Mouse (Mus musculus) MEL (cell line): ENCODE data around the gene E4f1. TPM values are rescaled to one million over a fixed set of nuclear protein-coding genes. Genes with fewer than 3 reads are reported as not detected.
A peak's percentile ranks its signal among the peaks of the same experiment; 100 is the strongest.
"Not testable (repeated sequence)": the region's sequence is repeated elsewhere in the genome, so short reads cannot be mapped to it uniquely, and the experiment has no call there.

ENCODE experiments used
- DNase-seq: peaks from one replicate; pipeline ENCODE4 v3.0.0; 2011; ENCODE audit warnings: low read depth, low spot score
- H3K27ac ChIP-seq: 2 replicates; pipeline ENCODE4 v1.5.1; 2012; ENCODE audit warnings: low read depth, mild to moderate bottlenecking, control low read depth, low read length, moderate library complexity; ENCODE audit not compliant: control insufficient read depth
- H3K27me3 ChIP-seq, 2 experiments: fragments of 150-350 bp in 1 of 2; sonication (generic) in 1 of 2; 2 replicates each; pipeline ENCODE4 v1.6.1; 2012; ENCODE audit warnings: low read length in 2 of 2, mild to moderate bottlenecking in 2 of 2, improper control_type of control experiment in 1 of 2, moderate library complexity in 1 of 2; ENCODE audit not compliant: insufficient read depth in 2 of 2, control insufficient read depth in 1 of 2
- H3K36me3 ChIP-seq, 2 experiments: 2 replicates each; pipeline ENCODE4 v1.6.1; 2012 to 2014; ENCODE audit warnings: low read length in 2 of 2, improper control_type of control experiment in 1 of 2, inconsistent platforms in 1 of 2, mild to moderate bottlenecking in 1 of 2; ENCODE audit not compliant: insufficient read depth in 2 of 2, control insufficient read depth in 1 of 2
- H3K4me1 ChIP-seq, 2 experiments: fragments of 150-350 bp in 1 of 2; sonication (generic) in 1 of 2; 2 replicates each; pipeline ENCODE4 v1.6.1; 2012; ENCODE audit warnings: low read length in 2 of 2, improper control_type of control experiment in 1 of 2, mild to moderate bottlenecking in 1 of 2; ENCODE audit not compliant: insufficient read depth in 2 of 2, control insufficient read depth in 1 of 2
- H3K4me3 ChIP-seq, 2 experiments: fragments of 150-350 bp in 1 of 2; sonication (generic) in 1 of 2; 2 replicates each; pipeline ENCODE4 v1.5.1; 2012; ENCODE audit warnings: low read depth in 2 of 2, low read length in 2 of 2, mild to moderate bottlenecking in 2 of 2, moderate library complexity in 2 of 2, control low read depth in 1 of 2, improper control_type of control experiment in 1 of 2; ENCODE audit not compliant: control insufficient read depth in 1 of 2, insufficient read depth in 1 of 2
- H3K79me2 ChIP-seq: 2 replicates; pipeline ENCODE4 v1.6.1; 2012; ENCODE audit warnings: mild to moderate bottlenecking, low read length, moderate library complexity; ENCODE audit not compliant: control insufficient read depth, poor library complexity, insufficient read depth
- H3K9ac ChIP-seq: 2 replicates; pipeline ENCODE4 v1.6.1; 2012; ENCODE audit warnings: low read depth, mild to moderate bottlenecking, control low read depth, low read length, moderate library complexity; ENCODE audit not compliant: control insufficient read depth, poor library complexity, severe bottlenecking
- H3K9me3 ChIP-seq: fragments of 150-350 bp; sonication (generic); replicated peaks from 2 replicates; pipeline ENCODE4 v1.6.1; 2012; ENCODE audit warnings: mild to moderate bottlenecking, low read length, improper control_type of control experiment, moderate library complexity; ENCODE audit not compliant: insufficient read depth
- BHLHE40 ChIP-seq: IDR thresholded peaks from 2 replicates; pipeline ENCODE4 v1.6.1; 2012; ENCODE audit warnings: low read depth, mild to moderate bottlenecking, inconsistent platforms, low read length, improper control_type of control experiment, borderline replicate concordance
- CHD1 ChIP-seq: IDR thresholded peaks from 2 replicates; pipeline ENCODE4 v1.6.1; 2012; ENCODE audit warnings: low read depth, mild to moderate bottlenecking, inconsistent platforms, low read length, improper control_type of control experiment
- CTCF ChIP-seq, 3 experiments: IDR thresholded peaks in 2 of 3; conservative IDR thresholded peaks in 1 of 3; 2 replicates each; pipeline ENCODE4 v1.5.1; 2011 to 2012; ENCODE audit warnings: low read length in 3 of 3, low read depth in 2 of 3, mild to moderate bottlenecking in 2 of 3, improper control_type of control experiment in 1 of 3, inconsistent platforms in 1 of 3, mixed read lengths in 1 of 3, moderate library complexity in 1 of 3; ENCODE audit not compliant: control insufficient read depth in 1 of 3, insufficient read depth in 1 of 3, poor library complexity in 1 of 3, severe bottlenecking in 1 of 3
- ELF1 ChIP-seq: IDR thresholded peaks from 2 replicates; pipeline ENCODE4 v1.6.1; 2014; ENCODE audit warnings: low read depth, mild to moderate bottlenecking, inconsistent platforms, low read length, improper control_type of control experiment, moderate library complexity
- EP300 ChIP-seq, 2 experiments: IDR thresholded peaks; 2 replicates each; pipeline ENCODE4 v1.6.1; 2011; ENCODE audit warnings: improper control_type of control experiment in 2 of 2, low read length in 2 of 2, low read depth in 1 of 2, mild to moderate bottlenecking in 1 of 2
- ETS1 ChIP-seq: IDR thresholded peaks from 2 replicates; pipeline ENCODE4 v1.6.1; 2012; ENCODE audit warnings: low read depth, mild to moderate bottlenecking, inconsistent platforms, low read length, improper control_type of control experiment, moderate library complexity
- GABPA ChIP-seq: IDR thresholded peaks from 2 replicates; pipeline ENCODE4 v1.6.1; 2012; ENCODE audit warnings: low read depth, mild to moderate bottlenecking, inconsistent platforms, low read length, improper control_type of control experiment, moderate library complexity
- JUND ChIP-seq: IDR thresholded peaks from 2 replicates; pipeline ENCODE4 v1.6.1; 2011; ENCODE audit warnings: low read depth, mild to moderate bottlenecking, improper control_type of control experiment, low read length
- MAFK ChIP-seq: IDR thresholded peaks from 2 replicates; pipeline ENCODE4 v1.6.1; 2011; ENCODE audit warnings: low read depth, mild to moderate bottlenecking, low read length, improper control_type of control experiment, borderline replicate concordance
- MAZ ChIP-seq: IDR thresholded peaks from 2 replicates; pipeline ENCODE4 v1.6.1; 2012; ENCODE audit warnings: low read depth, mild to moderate bottlenecking, inconsistent platforms, low read length, improper control_type of control experiment
- MXI1 ChIP-seq: IDR thresholded peaks from 2 replicates; pipeline ENCODE4 v1.6.1; 2011; ENCODE audit warnings: mild to moderate bottlenecking, low read depth, low read length, improper control_type of control experiment
- MYC ChIP-seq: IDR thresholded peaks from 2 replicates; pipeline ENCODE4 v1.6.1; 2011; ENCODE audit warnings: low read depth, mild to moderate bottlenecking, low read length, improper control_type of control experiment, moderate library complexity
- NELFE ChIP-seq: IDR thresholded peaks from 2 replicates; pipeline ENCODE4 v1.6.1; 2011; ENCODE audit warnings: low read depth, low read length, improper control_type of control experiment
- NRF1 ChIP-seq: IDR thresholded peaks from 2 replicates; pipeline ENCODE4 v1.6.1; 2014; ENCODE audit warnings: low read depth, mild to moderate bottlenecking, inconsistent platforms, low read length, improper control_type of control experiment, moderate library complexity; ENCODE audit not compliant: poor library complexity, insufficient read depth, severe bottlenecking
- POLR2A ChIP-seq, 2 experiments: IDR thresholded peaks; 2 replicates each; pipeline ENCODE4 v1.6.1; 2011 to 2012; ENCODE audit warnings: low read length in 2 of 2, mild to moderate bottlenecking in 2 of 2, control low read depth in 1 of 2, improper control_type of control experiment in 1 of 2, low read depth in 1 of 2, moderate library complexity in 1 of 2; ENCODE audit not compliant: control insufficient read depth in 1 of 2, insufficient read depth in 1 of 2, poor library complexity in 1 of 2
- POLR2AphosphoS2 ChIP-seq: IDR thresholded peaks from 2 replicates; pipeline ENCODE4 v1.6.1; 2011; ENCODE audit warnings: low read length, improper control_type of control experiment
- POLR2AphosphoS5 ChIP-seq: IDR thresholded peaks from 2 replicates; pipeline ENCODE4 v1.6.1; 2012; ENCODE audit warnings: low read depth, borderline replicate concordance, mild to moderate bottlenecking, inconsistent platforms, low read length, moderate library complexity, mixed read lengths
- SIN3A ChIP-seq: IDR thresholded peaks from 2 replicates; pipeline ENCODE4 v1.6.1; 2012; ENCODE audit warnings: low read length, improper control_type of control experiment, inconsistent platforms
- SMC3 ChIP-seq: IDR thresholded peaks from 2 replicates; pipeline ENCODE4 v1.6.1; 2011; ENCODE audit warnings: low read depth, low read length, improper control_type of control experiment
- TAL1 ChIP-seq: IDR thresholded peaks from 2 replicates; pipeline ENCODE4 v1.6.1; 2012; ENCODE audit warnings: mild to moderate bottlenecking, inconsistent platforms, low read length, moderate library complexity, mixed read lengths
- TBP ChIP-seq: IDR thresholded peaks from 2 replicates; pipeline ENCODE4 v1.8.0; 2011; ENCODE audit warnings: low read depth, low read length, improper control_type of control experiment
- TCF12 ChIP-seq: IDR thresholded peaks from 2 replicates; pipeline ENCODE4 v1.6.1; 2014; ENCODE audit warnings: low read depth, mild to moderate bottlenecking, inconsistent platforms, low read length, improper control_type of control experiment, moderate library complexity
- UBTF ChIP-seq: IDR thresholded peaks from 2 replicates; pipeline ENCODE4 v1.6.1; 2012; ENCODE audit warnings: low read depth, mild to moderate bottlenecking, inconsistent platforms, low read length, improper control_type of control experiment, moderate library complexity, borderline replicate concordance; ENCODE audit not compliant: insufficient read depth
- USF2 ChIP-seq, 2 experiments: IDR thresholded peaks; 2 replicates each; pipeline ENCODE4 v1.6.1; 2011 to 2012; ENCODE audit warnings: improper control_type of control experiment in 2 of 2, low read length in 2 of 2, borderline replicate concordance in 1 of 2, inconsistent platforms in 1 of 2, low read depth in 1 of 2, mild to moderate bottlenecking in 1 of 2; ENCODE audit not compliant: insufficient read depth in 1 of 2
- ZC3H11A ChIP-seq: IDR thresholded peaks from 2 replicates; pipeline ENCODE4 v1.6.1; 2012; ENCODE audit warnings: low read depth, mild to moderate bottlenecking, inconsistent platforms, low read length, improper control_type of control experiment
- ZKSCAN1 ChIP-seq: IDR thresholded peaks from 2 replicates; pipeline ENCODE4 v1.6.1; 2012; ENCODE audit warnings: low read depth, mild to moderate bottlenecking, inconsistent platforms, low read length, improper control_type of control experiment, moderate library complexity
- ZMIZ1 ChIP-seq: IDR thresholded peaks from 2 replicates; pipeline ENCODE4 v1.6.1; 2012; ENCODE audit warnings: low read depth, mild to moderate bottlenecking, inconsistent platforms, low read length, improper control_type of control experiment, moderate library complexity
- ZNF384 ChIP-seq: IDR thresholded peaks from 2 replicates; pipeline ENCODE4 v1.6.1; 2012; ENCODE audit warnings: low read depth, mild to moderate bottlenecking, inconsistent platforms, low read length, improper control_type of control experiment
- polyA plus RNA-seq, 2 experiments: library from polyadenylated mRNA; stranded (reverse) in 1 of 2; unstranded in 1 of 2; fragments of >175 nt in 1 of 2; fragments of >200 nt in 1 of 2; gene quantifications; 2 replicates each; pipeline versions ENCODE4 v1.2.1 to v1.2.4; 2012; ENCODE audit warnings: low replicate concordance in 2 of 2, low read depth in 1 of 2; ENCODE audit not compliant: insufficient read length in 2 of 2, insufficient read depth in 1 of 2, missing spikeins in 1 of 2
- total RNA-seq: library from RNA; depleted of rRNA; stranded (reverse); fragments of 300-350 nt; gene quantifications from 2 replicates; pipeline ENCODE4 v1.2.3, GENCODE M21; 2012

E4f1 gene
- total and polyA plus RNA-seq, 3 experiments, result 24.3 to 37.1 TPM; not detected in 1

DNA sequence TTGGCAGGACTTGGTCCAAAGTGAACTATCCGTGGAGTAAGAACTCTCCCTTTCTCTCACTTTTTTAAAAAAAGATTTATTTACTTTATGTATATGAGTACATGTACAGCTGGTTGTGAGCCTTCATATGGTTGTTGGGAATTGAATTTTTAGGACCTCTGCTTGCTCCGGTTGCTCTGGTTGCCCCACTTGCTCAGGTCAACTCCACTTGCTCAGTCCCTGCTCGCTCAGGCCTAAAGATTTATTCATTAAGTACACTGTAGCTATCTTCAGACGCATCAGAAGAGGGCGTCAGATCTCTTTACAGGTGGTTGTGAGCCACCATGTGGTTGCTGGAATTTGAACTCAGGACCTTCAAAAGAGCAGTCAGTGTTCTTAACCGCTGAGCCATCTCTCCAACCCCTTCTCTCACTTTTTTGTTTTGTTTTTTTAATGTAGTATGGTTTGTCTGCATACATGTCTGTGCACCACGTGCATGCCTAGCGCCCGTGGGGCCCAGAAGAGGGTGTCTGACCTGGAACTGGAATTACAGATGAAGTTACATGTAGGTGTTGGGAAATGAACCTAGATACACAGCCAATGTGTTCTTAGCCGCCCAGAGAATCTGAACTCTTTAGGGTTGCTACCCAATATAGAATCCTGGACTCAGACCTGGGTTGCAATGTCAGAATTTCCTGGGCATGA, 14.4 kb downstream of the E4f1 start:
- peak; percentile 41 for DNase-seq
- 0 out of 2 replicates have a peak, but pooled peaks have one; percentile 6 for TF ChIP-seq MXI1

DNA sequence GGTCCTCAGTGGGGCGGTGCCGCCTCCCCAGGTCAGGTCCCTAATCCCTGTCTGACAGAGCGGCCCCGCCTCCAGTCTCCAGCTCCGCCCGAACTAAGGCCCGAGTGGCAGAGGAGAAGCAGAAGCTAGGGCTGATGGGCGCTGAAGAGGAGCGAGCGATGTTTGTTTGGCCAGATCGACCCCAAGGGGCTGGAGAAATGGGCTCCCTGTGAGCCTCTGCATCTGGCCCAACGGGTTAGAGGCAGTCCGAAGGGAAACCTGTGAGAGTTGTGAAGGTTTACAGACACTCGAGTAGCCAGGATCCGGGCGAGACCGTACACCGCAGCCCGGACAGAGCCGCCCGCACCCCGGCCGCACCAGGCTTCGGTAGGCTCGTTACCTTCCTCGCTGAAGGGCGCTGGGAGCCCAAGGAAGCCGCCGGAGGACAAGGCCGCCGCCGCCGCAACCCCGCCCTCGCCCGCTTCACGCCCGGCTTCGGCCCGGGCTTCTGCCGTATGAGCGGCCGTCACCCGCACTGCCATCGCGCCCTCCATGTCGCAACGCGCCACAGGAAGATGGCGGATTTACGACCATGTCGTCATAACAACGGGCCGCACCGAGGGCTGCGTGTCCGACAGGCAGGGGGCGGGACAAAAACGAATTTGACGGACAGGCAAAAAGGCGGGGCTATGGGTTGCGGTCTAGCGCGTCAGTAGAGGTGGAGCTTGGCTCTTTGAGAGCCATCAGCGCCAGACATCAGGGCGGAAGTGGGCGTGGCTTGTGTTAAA, 15.2 kb downstream of the E4f1 start:
- Histone ChIP-seq H3K27ac (peak overlapping the region; percentile 99), H3K4me1 (peaks cover 7 to 12% of the 10 kb centered on the region in 2 experiments), H3K9me3 (no peaks in the 10 kb centered on the region), H3K36me3 (peaks cover 0 to 17% of the 10 kb centered on the region in 2 experiments), H3K27me3 (no peaks in the 10 kb centered on the region), H3K4me3 (peak overlapping the region; percentile 83 to 90), H3K79me2 (peaks cover 18% of the 10 kb centered on the region), H3K9ac (peak overlapping the region; percentile 98)
- DNase-seq, result peak; percentile 99
- peak; percentile 68; the same call in 1 of the 2 replicates for TF ChIP-seq TBP
- TF ChIP-seq ZMIZ1, result peak; percentile 90
- TF ChIP-seq MXI1, result peak; percentile 88
- TF ChIP-seq CHD1, result no peak
- TF ChIP-seq POLR2AphosphoS2, result peak; percentile 78
- TF ChIP-seq POLR2AphosphoS5, result no peak
- peak; percentile 86 to 93 for TF ChIP-seq POLR2A (IDR thresholded peaks at IDR 0.05; ENCODE audit: control insufficient read depth in 1 of 2, insufficient read depth in 1 of 2, low read depth in 1 of 2, low read length in 2 of 2, poor library complexity in 1 of 2)
- TF ChIP-seq EP300 (IDR thresholded peaks at IDR 0.05; ENCODE audit: low read depth in 1 of 2, low read length in 2 of 2), result 0 out of 4 replicates have a peak, but pooled peaks of 1 of the 2 experiments have one; percentile 9
- peak; percentile 39; the same call in 1 of the 2 replicates for TF ChIP-seq NRF1
- TF ChIP-seq TCF12, result peak; percentile 54
- no peak for TF ChIP-seq ZKSCAN1
- TF ChIP-seq SMC3, result no peak
- peak; percentile 45; the same call in 1 of the 2 replicates for TF ChIP-seq TAL1
- no peak for TF ChIP-seq MAFK
- no peak; the same call in 1 of the 2 replicates for TF ChIP-seq MAZ
- TF ChIP-seq UBTF, result no peak
- no peak for TF ChIP-seq USF2 (IDR thresholded peaks at IDR 0.05; ENCODE audit: borderline replicate concordance in 1 of 2, insufficient read depth in 1 of 2, low read depth in 1 of 2, low read length in 2 of 2)
- no peak for TF ChIP-seq BHLHE40
- no peak for TF ChIP-seq CTCF (IDR thresholded peaks at IDR 0.05 in 2 of 3, conservative IDR thresholded peaks at IDR 0.05 in 1 of 3; ENCODE audit: control insufficient read depth in 1 of 3, insufficient read depth in 1 of 3, low read depth in 2 of 3, low read length in 3 of 3, poor library complexity in 1 of 3, severe bottlenecking in 1 of 3)
- peak; percentile 96 for TF ChIP-seq NELFE
- peak; percentile 83 for TF ChIP-seq SIN3A
- no peak for TF ChIP-seq GABPA
- peak; percentile 91 for TF ChIP-seq ELF1
- peak; percentile 48; the same call in 1 of the 2 replicates for TF ChIP-seq MYC
- peak; percentile 19 for TF ChIP-seq ETS1
- TF ChIP-seq ZC3H11A, result no peak
- no peak for TF ChIP-seq JUND
- TF ChIP-seq ZNF384, result no peak

More for the DNA sequence above, 14.4 kb downstream of the E4f1 start:
- peaks cover 0 to 17% of the 10 kb centered on the region in 2 experiments; a peak in 3 of 4 replicates for H3K36me3 ChIP-seq
- H3K79me2 ChIP-seq, result peaks cover 18% of the 10 kb centered on the region
- H3K27me3 ChIP-seq, H3K9me3 ChIP-seq: not testable (repeated sequence)
- H3K4me3 ChIP-seq, result peak overlapping the region; percentile 51 to 83
- peak overlapping the region; percentile 64 for H3K9ac ChIP-seq
- peaks cover 7 to 12% of the 10 kb centered on the region in 2 experiments for H3K4me1 ChIP-seq
- peak overlapping the region; percentile 53 for H3K27ac ChIP-seq
